Mouse (Mus musculus) midbrain, embryonic 10.5 days (tissue): Measurements from ENCODE around the gene Pcsk6. TPM values are rescaled to one million over a fixed set of nuclear protein-coding genes. Genes with fewer than 3 reads are reported as not detected.

Experiments
- DNase-seq: peaks from one replicate; pipeline ENCODE4 v3.0.0-alpha.2; 2017; ENCODE audit warnings: low spot score
- H3K27ac ChIP-seq: fragments of 300-500 bp; sonication (generic); replicated peaks from 2 replicates; pipeline ENCODE4 v1.5.1; 2016; ENCODE audit warnings: mild to moderate bottlenecking
- H3K27me3 ChIP-seq: fragments of 300-500 bp; sonication (generic); 2 replicates; pipeline ENCODE4 v1.6.1; 2016; ENCODE audit warnings: low read depth, mild to moderate bottlenecking; ENCODE audit not compliant: poor library complexity, severe bottlenecking
- H3K36me3 ChIP-seq: fragments of 300-500 bp; sonication (generic); 2 replicates; pipeline ENCODE4 v1.6.1; 2016; ENCODE audit warnings: mild to moderate bottlenecking, moderate library complexity
- H3K4me1 ChIP-seq: fragments of 300-500 bp; sonication (generic); 2 replicates; pipeline ENCODE4 v1.6.1; 2016
- H3K4me3 ChIP-seq: fragments of 300-500 bp; sonication (generic); 2 replicates; pipeline ENCODE4 v1.5.1; 2016; ENCODE audit warnings: mild to moderate bottlenecking, moderate library complexity
- H3K9me3 ChIP-seq: fragments of 300-500 bp; sonication (generic); replicated peaks from 2 replicates; pipeline ENCODE4 v1.6.1; 2016; ENCODE audit warnings: mild to moderate bottlenecking
- WGBS: fragments of 180-500 bp; shearing (Covaris S2); methylation state at CpG from one replicate; pipeline ENCODE4 v1.1.7; 2016; 5-methylcytosine and 5-hydroxymethylcytosine counted together
- polyA plus RNA-seq: library from polyadenylated mRNA; unstranded; fragments of >200 nt; fragmentation: Nextera tagmentation; extraction: Ambion mirVana; gene quantifications from 2 replicates; pipeline ENCODE4 v1.2.1, GENCODE M21; 2016

The Pcsk6 gene
- polyA plus RNA-seq, 1 experiment from 2014 or later = 0.74 TPM

DNA sequence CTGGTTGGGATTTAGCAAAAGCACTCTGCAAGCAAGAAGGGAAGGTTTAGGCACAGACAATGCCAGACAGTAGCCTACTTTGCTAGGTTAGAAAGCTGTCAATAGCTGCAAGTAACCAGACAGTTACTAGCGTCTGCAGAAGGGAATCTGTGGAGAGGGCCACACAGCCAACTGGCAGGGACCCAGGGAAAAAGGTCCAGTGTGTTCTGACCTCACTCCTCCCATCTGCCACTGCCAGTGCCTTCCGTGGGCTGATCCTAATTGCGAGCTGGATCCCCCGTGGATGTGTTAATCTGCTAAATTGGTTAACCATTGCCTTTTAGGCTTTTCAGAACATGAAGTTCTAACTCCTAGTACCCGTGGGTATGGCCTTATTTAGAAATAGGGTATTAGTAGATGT is 232.6 kb downstream of the Pcsk6 start:
- Histone ChIP-seq H3K4me3 (no peak overlapping the region), H3K27me3 (no peaks in the 10 kb centered on the region), H3K27ac (no peak overlapping the region), H3K36me3 (peaks cover 36% of the 10 kb centered on the region), H3K4me1 (no peaks in the 10 kb centered on the region), H3K9me3 (no peaks in the 10 kb centered on the region)
- DNase-seq = no peak
- WGBS = 84% methylated on average over 5 of the region's 5 CpGs

DNA sequence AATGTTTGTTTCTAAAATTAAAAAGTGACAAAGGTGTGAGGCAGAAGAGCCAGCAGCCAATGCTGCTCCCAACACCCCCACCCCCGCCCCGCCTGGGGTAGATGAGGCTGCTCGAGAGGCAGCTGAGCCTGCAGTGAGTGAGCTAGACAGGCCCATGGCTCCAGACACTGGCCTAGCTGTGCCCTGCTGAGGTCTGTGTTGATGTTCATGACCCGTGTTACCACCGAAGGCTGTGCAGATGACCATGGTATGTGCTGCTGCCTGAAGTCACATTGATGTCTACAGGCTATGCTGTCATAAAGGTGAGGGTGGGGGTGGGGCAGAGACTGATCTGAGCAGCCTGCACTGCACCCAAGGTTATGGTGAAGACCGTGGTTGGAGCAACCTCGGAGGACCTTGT is 237.3 kb downstream of the Pcsk6 start:
- peaks cover 7% of the 10 kb centered on the region for H3K27me3 ChIP-seq
- no peak overlapping the region for H3K4me3 ChIP-seq
- no peaks in the 10 kb centered on the region for H3K36me3 ChIP-seq
- no peak overlapping the region for H3K27ac ChIP-seq
- no peak for DNase-seq
- no peaks in the 10 kb centered on the region for H3K9me3 ChIP-seq
- no peaks in the 10 kb centered on the region for H3K4me1 ChIP-seq
- WGBS = 83% methylated on average over 7 of the region's 7 CpGs

Other genes starting within 250 kb of the Pcsk6 start
- gene Tarsl2, start 216.8 kb upstream of the Pcsk6 start, polyA plus RNA-seq = 8.0 and 8.3 TPM in 2 replicates
- gene Tm2d3, start 170.6 kb upstream of the Pcsk6 start, polyA plus RNA-seq = 84.1 and 89.5 TPM in 2 replicates
- not detected in 2 replicates for gene Gm45213, start 181.9 kb downstream of the Pcsk6 start, polyA plus RNA-seq
- 244 and 271 TPM in 2 replicates for gene Snrpa1, start 197.3 kb downstream of the Pcsk6 start, polyA plus RNA-seq
- 86.7 and 96.9 TPM in 2 replicates for gene Selenos, start 217.9 kb downstream of the Pcsk6 start, polyA plus RNA-seq
- gene Chsy1, start 247.8 kb downstream of the Pcsk6 start, polyA plus RNA-seq = 12.0 and 12.2 TPM in 2 replicates